11 mouse cellular contexts compared by ENCODE assay signal in the genomic region with DNA sequence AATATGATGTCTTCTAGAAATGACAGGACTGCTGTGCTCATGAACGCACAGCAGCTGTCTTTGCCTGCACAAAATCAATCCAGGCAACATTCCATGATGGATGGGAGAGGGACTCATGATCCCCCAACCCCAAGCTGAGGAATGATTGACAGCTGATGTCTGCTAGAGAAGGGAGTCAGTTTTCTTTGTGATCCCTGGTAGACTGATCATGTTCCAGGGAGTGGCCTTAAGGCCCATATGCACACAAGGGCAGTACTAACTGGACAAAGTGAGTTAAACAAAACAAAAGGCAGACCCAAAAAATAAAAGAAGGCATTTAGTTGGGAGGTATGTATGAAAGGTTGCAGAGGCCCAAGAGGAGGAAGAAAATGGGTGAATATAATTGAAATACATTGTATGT.
"Had no signal": no experiment of that assay in that cellular context is flagged by ENCODE, and none has a peak within 500 bp of the region (broad histone marks: within the 10 kb centered on the region; RNA-seq: fewer than 3 reads in every experiment).

No protein-coding gene starts in this region.

- H3K27me3 ChIP-seq: limb, embryonic 15.5 days; liver, embryonic 12.5 days; neural tube, embryonic 13.5 days had no signal

- H3K36me3 ChIP-seq: limb, embryonic 15.5 days; liver, embryonic 12.5 days; midbrain, embryonic 10.5 days; neural tube, embryonic 13.5 days had no signal

- ATAC-seq: liver, embryonic 12.5 days had no signal

- H3K4me1 ChIP-seq: liver, embryonic 12.5 days had no signal

- H3K27ac ChIP-seq: layer of hippocampus, adult 2 months; limb, embryonic 15.5 days; liver, embryonic 12.5 days; midbrain, embryonic 10.5 days; neural tube, embryonic 13.5 days had no signal

- H3K9me3 ChIP-seq: limb, embryonic 15.5 days; liver, embryonic 12.5 days; midbrain, embryonic 10.5 days; neural tube, embryonic 13.5 days had no signal

- H3K4me3 ChIP-seq: layer of hippocampus, adult 2 months; limb, embryonic 15.5 days; liver, embryonic 12.5 days; midbrain, embryonic 10.5 days; neural tube, embryonic 13.5 days had no signal

- H3K4me2 ChIP-seq: limb, embryonic 15.5 days; liver, embryonic 12.5 days; lung, embryonic 14.5 days; neural tube, embryonic 13.5 days had no signal

- H3K9ac ChIP-seq: limb, embryonic 15.5 days; liver, embryonic 12.5 days; lung, embryonic 14.5 days; neural tube, embryonic 13.5 days had no signal

- DNase-seq: lung, embryonic 14.5 days; lung, postnatal 10 days; lung, postnatal 4 days; right cerebral cortex, adult 18-20 months; right cerebral cortex, postnatal 25 days; thymus, postnatal 4 days had no signal
